Mouse (Mus musculus): ENCODE results near the gene 4931406C07Rik. TPM values are rescaled to one million over a fixed set of nuclear protein-coding genes. Genes with fewer than 3 reads are reported as not detected.

4931406C07Rik gene
- polyA plus RNA-seq, 1 experiment: 7.3 TPM

GRCm38 (mm10) chr9:15245319-15246075 is 60.8 kb downstream of the 4931406C07Rik start:
- Histone ChIP-seq H3K79me2 (ENCODE audit: control insufficient read depth, insufficient read depth) (no peaks in the 10 kb centered on the region), H3ac (ENCODE audit: control insufficient read depth, insufficient read length, low read depth) (no peak overlapping the region), H3K79me3 (ENCODE audit: low read depth) (no peaks in the 10 kb centered on the region), H3K27me3 (ENCODE audit: control insufficient read depth, insufficient read depth, insufficient read length) (peaks cover 22% of the 10 kb centered on the region), H3K4me3 (ENCODE audit: insufficient read depth, poor library complexity, severe bottlenecking) (no peak overlapping the region), H3K36me3 (ENCODE audit: control insufficient read depth, insufficient read depth) (no peaks in the 10 kb centered on the region)
- TF ChIP-seq CTCF (IDR thresholded peaks at IDR 0.05; ENCODE audit: control insufficient read depth, insufficient read depth, insufficient read length): no peak
- no peak for TF ChIP-seq CEBPB (IDR thresholded peaks at IDR 0.05; ENCODE audit: low read depth)
- no peak for TF ChIP-seq MYOG (IDR thresholded peaks at IDR 0.05; ENCODE audit: control insufficient read depth, extremely low read depth, insufficient read length)
- no peak for TF ChIP-seq FOSL1 (IDR thresholded peaks at IDR 0.05; ENCODE audit: insufficient read depth, low read length, poor library complexity, severe bottlenecking)
- no peak for TF ChIP-seq MAX (IDR thresholded peaks at IDR 0.05)
- no peak for TF ChIP-seq MYOD1 (IDR thresholded peaks at IDR 0.05; ENCODE audit: control insufficient read depth, insufficient read length, low read depth)
- no peak for TF ChIP-seq USF1 (IDR thresholded peaks at IDR 0.05; ENCODE audit: low read depth)

- Histone ChIP-seq H3K79me2 (ENCODE audit: control insufficient read depth, insufficient read depth) (no peaks in the 10 kb centered on the region), H3K79me3 (ENCODE audit: low read depth) (no peaks in the 10 kb centered on the region), H3K27me3 (ENCODE audit: control insufficient read depth, insufficient read depth, insufficient read length) (peaks cover 22% of the 10 kb centered on the region), H3ac (ENCODE audit: control insufficient read depth, insufficient read length, low read depth) (no peak overlapping the region), H3K36me3 (ENCODE audit: control insufficient read depth, insufficient read depth) (no peaks in the 10 kb centered on the region), H3K4me3 (ENCODE audit: insufficient read depth, poor library complexity, severe bottlenecking) (no peak overlapping the region)
- TF ChIP-seq CTCF (IDR thresholded peaks at IDR 0.05; ENCODE audit: control insufficient read depth, insufficient read depth, insufficient read length) (no peak), MYOG (IDR thresholded peaks at IDR 0.05; ENCODE audit: control insufficient read depth, extremely low read depth, insufficient read length) (no peak), MAX (IDR thresholded peaks at IDR 0.05) (no peak), FOSL1 (IDR thresholded peaks at IDR 0.05; ENCODE audit: insufficient read depth, low read length, poor library complexity, severe bottlenecking) (no peak), CEBPB (IDR thresholded peaks at IDR 0.05; ENCODE audit: low read depth) (no peak), MYOD1 (IDR thresholded peaks at IDR 0.05; ENCODE audit: control insufficient read depth, insufficient read length, low read depth) (no peak)
Observed at GRCm38 (mm10) chr9:15242130-15242529, 64.1 kb downstream of the 4931406C07Rik start.

GRCm38 (mm10) chr9:15241596-15241939 is 64.7 kb downstream of the 4931406C07Rik start:
- Histone ChIP-seq H3K27me3 (ENCODE audit: control insufficient read depth, insufficient read depth, insufficient read length) (peaks cover 22% of the 10 kb centered on the region), H3K79me3 (ENCODE audit: low read depth) (no peaks in the 10 kb centered on the region), H3ac (ENCODE audit: control insufficient read depth, insufficient read length, low read depth) (no peak overlapping the region), H3K4me3 (ENCODE audit: insufficient read depth, poor library complexity, severe bottlenecking) (no peak overlapping the region), H3K79me2 (ENCODE audit: control insufficient read depth, insufficient read depth) (no peaks in the 10 kb centered on the region), H3K36me3 (ENCODE audit: control insufficient read depth, insufficient read depth) (no peaks in the 10 kb centered on the region)
- TF ChIP-seq MYOG (IDR thresholded peaks at IDR 0.05; ENCODE audit: control insufficient read depth, extremely low read depth, insufficient read length) (no peak), USF1 (IDR thresholded peaks at IDR 0.05; ENCODE audit: low read depth) (no peak), CEBPB (IDR thresholded peaks at IDR 0.05; ENCODE audit: low read depth) (no peak), CTCF (IDR thresholded peaks at IDR 0.05; ENCODE audit: control insufficient read depth, insufficient read depth, insufficient read length) (no peak), MAX (IDR thresholded peaks at IDR 0.05) (no peak), FOSL1 (IDR thresholded peaks at IDR 0.05; ENCODE audit: insufficient read depth, low read length, poor library complexity, severe bottlenecking) (no peak), MYOD1 (IDR thresholded peaks at IDR 0.05; ENCODE audit: control insufficient read depth, insufficient read length, low read depth) (no peak)

- no peak for TF ChIP-seq MYOD1 (IDR thresholded peaks at IDR 0.05; ENCODE audit: control insufficient read depth, insufficient read length, low read depth)
- TF ChIP-seq CEBPB (IDR thresholded peaks at IDR 0.05; ENCODE audit: low read depth): no peak
- TF ChIP-seq MYOG (IDR thresholded peaks at IDR 0.05; ENCODE audit: control insufficient read depth, extremely low read depth, insufficient read length): no peak
- TF ChIP-seq CTCF (IDR thresholded peaks at IDR 0.05; ENCODE audit: control insufficient read depth, insufficient read depth, insufficient read length): no peak
- TF ChIP-seq USF1 (IDR thresholded peaks at IDR 0.05; ENCODE audit: low read depth): no peak
- no peak for TF ChIP-seq FOSL1 (IDR thresholded peaks at IDR 0.05; ENCODE audit: insufficient read depth, low read length, poor library complexity, severe bottlenecking)
- TF ChIP-seq MAX (IDR thresholded peaks at IDR 0.05): no peak
- no peaks in the 10 kb centered on the region for H3K79me2 ChIP-seq (ENCODE audit: control insufficient read depth, insufficient read depth)
- H3K4me3 ChIP-seq (ENCODE audit: insufficient read depth, poor library complexity, severe bottlenecking): no peak overlapping the region
- peaks cover 22% of the 10 kb centered on the region for H3K27me3 ChIP-seq (ENCODE audit: control insufficient read depth, insufficient read depth, insufficient read length)
- H3ac ChIP-seq (ENCODE audit: control insufficient read depth, insufficient read length, low read depth): no peak overlapping the region
- H3K36me3 ChIP-seq (ENCODE audit: control insufficient read depth, insufficient read depth): no peaks in the 10 kb centered on the region
- H3K79me3 ChIP-seq (ENCODE audit: low read depth): no peaks in the 10 kb centered on the region
Observed at GRCm38 (mm10) chr9:15240863-15241595, 65.2 kb downstream of the 4931406C07Rik start.

DNA sequence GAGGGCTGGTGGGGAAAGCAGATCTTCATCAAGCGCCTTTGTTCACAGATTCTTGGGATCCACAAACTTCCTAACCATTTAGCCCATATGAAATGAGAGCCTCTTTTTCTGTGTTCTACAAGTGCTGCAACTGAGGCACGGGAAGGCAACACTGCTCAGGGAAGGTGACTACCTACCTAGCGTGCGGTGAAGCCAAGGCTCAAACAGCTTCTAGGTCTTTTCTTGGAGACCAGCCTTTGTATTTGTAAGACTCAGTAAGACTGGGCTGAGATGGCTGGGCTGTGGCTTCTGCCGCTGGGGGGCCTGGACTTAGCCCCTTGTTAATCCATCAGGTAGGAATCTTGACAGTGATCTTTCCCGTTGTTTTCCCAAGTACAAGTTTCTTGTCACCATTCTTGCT is 66.2 kb downstream of the 4931406C07Rik start:
- H3K79me2 ChIP-seq (ENCODE audit: control insufficient read depth, insufficient read depth): no peaks in the 10 kb centered on the region
- peaks cover 14% of the 10 kb centered on the region for H3K27me3 ChIP-seq (ENCODE audit: control insufficient read depth, insufficient read depth, insufficient read length)
- H3K36me3 ChIP-seq (ENCODE audit: control insufficient read depth, insufficient read depth): no peaks in the 10 kb centered on the region
- no peaks in the 10 kb centered on the region for H3K79me3 ChIP-seq (ENCODE audit: low read depth)
- no peak for TF ChIP-seq MYOG (IDR thresholded peaks at IDR 0.05; ENCODE audit: control insufficient read depth, extremely low read depth, insufficient read length)
- TF ChIP-seq FOSL1 (IDR thresholded peaks at IDR 0.05; ENCODE audit: insufficient read depth, low read length, poor library complexity, severe bottlenecking): no peak
- TF ChIP-seq MYOD1 (IDR thresholded peaks at IDR 0.05; ENCODE audit: control insufficient read depth, insufficient read length, low read depth): no peak
- TF ChIP-seq CEBPB (IDR thresholded peaks at IDR 0.05; ENCODE audit: low read depth): no peak
- no peak for TF ChIP-seq USF1 (IDR thresholded peaks at IDR 0.05; ENCODE audit: low read depth)
- TF ChIP-seq CTCF (IDR thresholded peaks at IDR 0.05; ENCODE audit: control insufficient read depth, insufficient read depth, insufficient read length): no peak
- no peak for TF ChIP-seq MAX (IDR thresholded peaks at IDR 0.05)
- H3K4me3 ChIP-seq (ENCODE audit: insufficient read depth, poor library complexity, severe bottlenecking): no peak overlapping the region
- no peak overlapping the region for H3ac ChIP-seq (ENCODE audit: control insufficient read depth, insufficient read length, low read depth)

All from C2C12 (cell line).